Mouse (Mus musculus) embryo, embryonic 10 days (tissue): ENCODE results near the gene Prkd1.
A peak's percentile ranks its signal among the peaks of the same experiment; 100 is the strongest.
"Not testable (repeated sequence)": the region's sequence is repeated elsewhere in the genome, so short reads cannot be mapped to it uniquely, and the experiment has no call there.

Source experiments
- DNase-seq: peaks from one replicate; pipeline ENCODE4 v3.0.0-alpha.2; 2015; ENCODE audit warnings: low spot score

Gene Prkd1

DNA sequence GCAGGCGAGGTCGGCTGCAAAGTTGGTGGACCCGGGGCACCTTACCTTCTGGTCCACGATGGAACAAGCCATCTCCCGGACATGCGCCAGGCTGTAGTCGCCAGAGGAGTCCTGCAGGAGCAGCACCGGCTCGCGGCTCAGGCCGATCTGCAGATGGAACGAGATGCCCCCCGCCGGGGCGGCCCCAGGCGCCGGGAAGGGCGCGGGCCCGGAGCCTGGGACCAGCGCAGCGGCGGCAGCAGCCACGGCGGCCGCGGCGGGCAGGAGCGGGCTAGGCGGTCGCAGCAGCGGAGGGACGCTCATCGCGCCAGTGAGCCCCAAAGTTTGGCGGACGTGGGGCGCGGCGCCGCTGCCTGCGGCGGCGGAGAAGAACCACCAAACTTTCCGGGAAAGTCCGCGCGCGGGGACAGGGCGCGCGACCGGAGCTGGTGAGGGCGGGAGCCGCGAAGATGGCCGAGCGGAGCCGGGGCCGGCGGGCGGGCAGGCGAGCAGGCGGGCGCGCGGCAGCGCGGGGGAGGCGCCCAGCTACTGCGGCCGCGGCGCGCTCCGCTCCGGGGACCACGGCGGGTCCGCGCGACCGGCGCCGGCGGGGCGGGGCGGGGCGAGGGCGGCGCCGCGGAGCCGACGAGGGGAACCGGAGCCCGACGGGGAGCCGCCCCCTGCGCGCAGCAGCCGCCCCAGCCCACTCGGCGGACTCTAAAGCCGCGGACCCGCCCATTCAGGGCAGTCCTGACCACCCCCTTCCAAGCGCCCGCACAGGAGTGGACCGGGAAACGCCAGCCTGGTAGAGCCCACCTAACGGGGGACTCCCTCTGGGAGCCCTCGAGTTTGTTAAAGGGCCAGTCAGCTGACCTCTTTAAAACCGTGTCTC is at the start of gene Prkd1:
TSS of gene Prkd1 (minus strand) at position 428 of the 871 bp plus-strand sequence.
- peak; percentile 78 for DNase-seq

- peak; percentile 39 for DNase-seq
Observed at GRCm38 (mm10) chr12:50697492-50697891, 48.6 kb upstream of the Prkd1 start.

GRCm38 (mm10) chr12:50648176-50648670 is 675 bp downstream of the Prkd1 start:
- peak; percentile 25 for DNase-seq

DNA sequence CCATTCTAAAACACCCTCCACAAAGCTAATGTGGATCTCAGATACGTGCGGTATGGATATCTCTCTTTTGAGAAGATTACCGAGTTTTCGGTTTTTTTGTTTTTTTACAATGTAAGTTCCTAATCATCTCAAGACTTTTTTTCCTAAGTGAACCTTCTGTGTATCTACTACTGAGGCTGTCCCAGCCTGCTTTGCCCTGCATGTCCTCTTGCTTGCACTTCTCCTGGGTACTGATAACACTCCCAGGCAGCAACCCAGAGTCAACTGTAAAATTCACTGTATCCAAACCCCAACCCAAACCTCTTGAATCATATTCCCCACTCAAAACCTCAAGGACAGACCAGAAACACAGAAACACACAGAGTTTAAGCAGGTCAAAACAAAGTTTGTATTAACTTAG is 2.0 kb downstream of the Prkd1 start:
- DNase-seq, result no peak

DNA sequence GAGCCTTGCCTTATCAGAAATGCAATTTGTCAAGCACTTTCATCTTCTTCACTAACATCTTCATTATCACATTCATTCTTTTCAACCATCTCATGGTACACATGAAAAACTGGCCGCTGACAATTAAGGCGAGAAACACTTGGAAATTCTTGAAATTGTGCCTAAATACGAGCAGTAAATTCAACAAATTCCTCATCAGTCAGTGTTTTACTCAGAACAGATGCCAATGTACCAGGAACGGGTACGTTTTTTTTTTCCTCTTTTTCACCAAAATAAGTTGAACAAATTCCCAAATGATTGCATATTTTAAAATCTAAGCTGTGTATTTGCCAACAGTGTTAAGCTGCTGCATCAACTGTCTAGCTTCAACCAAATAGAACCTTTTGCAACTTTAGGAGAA is 6.2 kb downstream of the Prkd1 start:
- no peak for DNase-seq

DNA sequence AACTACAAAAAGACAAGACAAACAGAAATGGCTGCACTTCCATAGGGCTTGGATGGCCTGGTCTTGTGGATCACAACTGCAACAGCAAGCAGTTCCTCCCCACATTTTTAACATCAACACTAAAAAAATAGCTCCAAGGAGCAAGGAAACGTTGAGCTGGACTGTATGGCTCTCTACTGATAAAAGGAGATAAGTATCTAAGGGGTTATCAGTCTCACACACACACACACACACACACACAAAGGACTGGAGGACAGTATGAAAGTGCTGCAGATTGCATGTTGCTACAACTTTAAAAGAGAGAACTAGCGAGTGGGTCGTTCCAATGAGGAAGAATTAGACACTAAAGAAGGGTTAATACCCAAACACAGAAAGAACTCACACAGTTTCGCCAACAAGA is 8.7 kb downstream of the Prkd1 start:
- DNase-seq, result no peak

GRCm38 (mm10) chr12:50634436-50634835 is 14.5 kb downstream of the Prkd1 start:
- DNase-seq, result no peak

DNA sequence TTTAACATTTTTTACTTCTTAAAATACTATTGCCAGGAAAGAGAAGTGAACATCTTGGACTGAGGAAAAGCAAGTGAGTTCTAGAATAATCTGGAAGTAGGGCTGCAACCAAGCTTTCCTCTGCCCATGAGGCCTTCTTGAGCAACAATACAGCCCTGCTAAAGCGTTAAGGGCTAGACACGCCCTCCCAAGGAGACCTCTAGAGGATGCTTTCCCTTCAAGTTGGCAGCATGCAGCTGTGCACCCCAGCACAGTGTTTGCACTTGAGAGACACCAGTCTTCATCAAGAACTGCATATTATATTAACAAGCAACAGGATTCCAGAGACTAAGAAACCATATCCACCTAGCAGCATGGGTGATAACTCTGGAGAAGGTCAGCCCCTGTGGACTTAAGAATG is 22.8 kb downstream of the Prkd1 start:
- DNase-seq, result not testable (repeated sequence)

GRCm38 (mm10) chr12:50624175-50624574 is 24.7 kb downstream of the Prkd1 start:
- DNase-seq, result no peak

DNA sequence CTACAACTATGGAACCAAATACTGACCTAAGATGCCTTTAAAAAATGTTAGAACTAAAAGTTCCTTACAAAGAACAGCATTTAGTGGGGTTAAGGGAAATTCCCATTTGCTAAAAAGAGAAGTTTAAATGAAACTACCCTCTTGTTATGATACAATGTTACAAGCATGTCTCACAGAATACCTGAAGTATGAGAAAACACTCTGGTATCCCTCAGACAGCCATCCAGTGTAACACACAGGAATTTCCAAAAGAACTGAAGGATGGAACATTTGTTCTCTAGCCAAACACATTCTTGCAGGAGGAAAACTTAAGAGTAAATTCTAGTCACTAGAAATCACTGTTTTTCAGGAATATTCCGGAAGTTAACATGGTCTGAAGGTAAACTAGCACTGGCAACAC is 33.0 kb downstream of the Prkd1 start:
- no peak for DNase-seq

- DNase-seq, result peak; percentile 17
Observed at GRCm38 (mm10) chr12:50614341-50614740, 34.6 kb downstream of the Prkd1 start.

- DNase-seq, result no peak
Observed at GRCm38 (mm10) chr12:50606703-50607500, 42.0 kb downstream of the Prkd1 start.

- DNase-seq, result no peak
Observed at GRCm38 (mm10) chr12:50599370-50599769, 49.5 kb downstream of the Prkd1 start.

DNA sequence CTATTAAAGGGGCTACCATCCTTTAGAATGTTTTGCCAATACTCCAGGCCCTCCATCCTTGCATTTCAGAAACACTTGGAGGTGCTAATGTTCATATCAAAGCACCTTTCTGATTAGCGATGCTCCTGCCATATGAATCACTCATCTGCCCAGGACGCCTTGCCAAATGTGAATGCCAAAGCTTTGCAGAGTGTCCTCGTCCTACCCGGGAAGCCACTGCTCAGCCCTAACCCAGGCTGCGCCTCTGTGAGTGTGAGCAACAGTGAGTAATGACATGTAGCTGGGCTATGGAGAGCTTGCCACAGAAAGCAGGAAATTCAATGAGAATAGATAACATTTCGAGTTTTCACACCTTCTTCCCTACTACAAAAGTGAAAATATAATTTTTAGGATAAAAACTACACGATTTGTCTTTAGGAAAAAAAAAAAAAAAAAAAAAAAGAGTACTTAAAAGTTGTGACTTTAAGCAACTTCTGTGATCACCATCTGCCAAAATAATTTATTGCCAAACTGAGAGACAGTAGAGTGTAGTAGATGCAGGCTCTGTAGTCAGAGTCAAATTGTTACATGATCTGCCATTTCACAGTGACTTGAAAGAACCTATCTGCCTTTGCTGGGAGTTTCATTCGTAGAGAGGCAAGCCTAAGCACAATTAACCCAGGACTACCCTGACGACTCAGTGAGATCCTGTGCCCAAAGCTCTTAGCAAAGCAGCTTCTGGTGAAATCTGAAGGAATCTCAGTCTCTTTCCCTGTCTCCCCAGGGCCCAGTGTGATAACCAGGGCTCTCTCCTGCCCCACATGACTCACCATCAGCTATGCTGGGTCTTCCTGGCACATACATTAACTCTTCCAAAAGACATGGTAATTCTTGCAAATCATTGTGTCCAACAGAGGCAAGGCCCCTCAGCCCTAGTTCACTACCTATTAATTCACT is 50.6 kb downstream of the Prkd1 start:
- no peak for DNase-seq

DNA sequence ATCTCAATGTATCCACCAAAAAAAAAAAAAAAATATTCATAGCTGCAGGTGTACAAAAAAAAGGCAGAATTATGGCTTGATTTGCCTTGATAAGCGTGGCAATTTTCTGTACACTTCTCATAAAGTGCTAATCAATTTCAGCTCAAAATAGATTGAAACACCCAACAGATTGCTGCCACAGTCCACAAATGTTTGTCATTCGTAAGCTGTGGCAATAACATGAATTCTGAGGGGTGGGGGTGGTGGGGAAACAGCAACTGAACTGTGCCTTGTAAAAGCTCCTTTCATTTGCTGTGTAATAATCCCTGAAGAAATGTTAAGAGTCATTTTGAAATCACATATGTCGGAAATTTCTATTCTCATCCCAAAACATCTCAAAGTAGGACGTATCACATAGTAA is 51.4 kb downstream of the Prkd1 start:
- DNase-seq, result no peak

DNA sequence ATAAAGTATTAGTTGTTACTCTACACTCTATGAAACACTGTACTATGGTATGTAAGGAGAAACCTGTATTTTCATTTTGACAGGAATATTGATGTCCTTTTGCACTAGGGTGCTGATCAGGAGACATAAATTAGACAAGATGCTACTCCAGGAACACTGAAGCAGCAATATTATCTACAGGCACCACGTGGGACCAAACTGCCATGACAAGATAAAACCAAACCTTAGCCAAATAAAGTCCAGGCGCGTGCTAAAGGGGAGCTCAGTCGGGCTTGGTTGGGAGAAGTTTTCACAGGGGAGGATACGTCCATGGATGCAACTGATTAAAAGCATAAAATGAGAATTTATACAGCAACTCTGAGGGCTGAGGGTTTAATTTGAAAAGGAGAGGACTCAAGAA is 53.1 kb downstream of the Prkd1 start:
- DNase-seq, result no peak

- no peak for DNase-seq
Observed at GRCm38 (mm10) chr12:50594506-50594905, 54.4 kb downstream of the Prkd1 start.

GRCm38 (mm10) chr12:50593481-50593880 is 55.4 kb downstream of the Prkd1 start:
- DNase-seq, result no peak

- no peak for DNase-seq
Observed at GRCm38 (mm10) chr12:50588137-50588761, 60.6 kb downstream of the Prkd1 start.

DNA sequence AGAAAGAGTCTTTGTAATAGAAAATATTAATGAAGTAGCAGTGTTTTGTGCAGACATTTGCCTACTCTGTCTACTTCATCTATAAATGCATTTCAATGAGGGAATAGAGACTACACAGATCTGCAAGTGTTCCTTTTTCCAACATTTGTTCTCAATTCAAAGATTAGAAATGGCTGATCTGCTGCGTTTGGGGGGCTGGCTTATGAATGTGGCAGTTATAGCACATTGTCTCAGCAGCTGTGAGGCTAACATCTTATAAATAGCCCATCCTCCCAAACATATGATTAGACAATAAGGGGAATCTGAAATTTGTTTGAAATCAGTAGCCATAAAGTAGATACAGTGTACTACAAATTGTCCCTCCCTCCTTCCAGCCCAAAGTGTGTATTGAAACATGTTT is 83.7 kb downstream of the Prkd1 start:
- DNase-seq, result no peak

DNA sequence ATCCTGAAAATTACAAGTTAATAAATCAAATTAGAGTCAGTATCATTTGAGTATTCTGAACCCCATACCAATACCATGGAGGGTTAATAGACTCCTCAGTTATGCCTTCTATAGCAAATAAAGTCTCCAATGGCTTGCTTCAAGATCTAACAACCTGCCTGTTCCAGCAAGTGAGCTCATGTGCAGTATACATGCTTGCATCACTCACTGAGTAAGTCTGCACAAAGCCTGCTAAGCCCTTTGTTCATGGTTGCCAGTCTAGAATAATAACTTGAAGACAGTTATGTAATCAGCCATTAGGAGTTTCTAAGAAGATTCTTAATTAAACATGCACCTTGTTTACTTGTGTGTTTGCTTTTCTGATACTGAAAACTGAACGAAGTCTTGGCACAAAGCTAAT is 88.4 kb downstream of the Prkd1 start:
- no peak for DNase-seq
